Mouse (Mus musculus) heart, postnatal 0 days (tissue): ENCODE measurements around the gene Slc25a12. TPM values are rescaled to one million over a fixed set of nuclear protein-coding genes. Genes with fewer than 3 reads are reported as not detected.

Source experiments
- ATAC-seq: fragments of 200-750 bp; cut with Nextera tagmentation; 2 replicates; pipeline ENCODE4 v1.8.0; 2017; ENCODE audit warnings: low read depth, moderate number of reproducible peaks, moderate library complexity; ENCODE audit not compliant: insufficient read depth
- DNase-seq: peaks from one replicate; pipeline ENCODE4 v3.0.0-alpha.2; 2016; ENCODE audit warnings: low spot score
- H3K27ac ChIP-seq: fragments of 300-500 bp; sonication (generic); 2 replicates; pipeline ENCODE4 v1.5.1; 2014; ENCODE audit warnings: low read depth, mild to moderate bottlenecking
- H3K27me3 ChIP-seq: fragments of 300-500 bp; sonication (generic); 2 replicates; pipeline ENCODE4 v1.6.1; 2014; ENCODE audit warnings: low read length, mixed read lengths; ENCODE audit not compliant: control insufficient read depth, insufficient read depth
- H3K36me3 ChIP-seq: fragments of 300-500 bp; sonication (generic); replicated peaks from 2 replicates; pipeline ENCODE4 v1.6.1; 2014; ENCODE audit warnings: low read length, mixed read lengths; ENCODE audit not compliant: control insufficient read depth, insufficient read depth
- H3K4me1 ChIP-seq: fragments of 300-500 bp; sonication (generic); 2 replicates; pipeline ENCODE4 v1.6.1; 2014; ENCODE audit warnings: antibody characterized with exemption; ENCODE audit not compliant: control insufficient read depth, insufficient read depth
- H3K4me2 ChIP-seq: fragments of 300-500 bp; sonication (generic); 2 replicates; pipeline ENCODE4 v1.6.1; 2014; ENCODE audit warnings: low read depth, mild to moderate bottlenecking, low read length, moderate library complexity
- H3K4me3 ChIP-seq: fragments of 300-500 bp; sonication (generic); 2 replicates; pipeline ENCODE4 v1.5.1; 2014; ENCODE audit warnings: low read depth, low read length
- H3K9ac ChIP-seq: fragments of 300-500 bp; sonication (generic); replicated peaks from 2 replicates; pipeline ENCODE4 v1.6.1; 2014; ENCODE audit warnings: low read depth, low read length, mixed read lengths
- H3K9me3 ChIP-seq: fragments of 300-500 bp; sonication (generic); replicated peaks from 2 replicates; pipeline ENCODE4 v1.6.1; 2016; ENCODE audit warnings: low read length; ENCODE audit not compliant: control insufficient read depth
- CTCF ChIP-seq: IDR thresholded peaks from 2 replicates; pipeline ENCODE4 v1.5.1; 2016; ENCODE audit warnings: antibody characterized with exemption, control low read depth, low read depth
- EP300 ChIP-seq: IDR thresholded peaks from 2 replicates; pipeline ENCODE4 v1.6.1; 2016; ENCODE audit warnings: antibody characterized with exemption, low read depth
- WGBS: fragments of 180-500 bp; shearing (Covaris S2); extraction: QIAGEN DNeasy Blood & Tissue Kit; methylation state at CpG from one replicate; pipeline ENCODE4 v1.1.7; 2014; 5-methylcytosine and 5-hydroxymethylcytosine counted together
- polyA plus RNA-seq: library from polyadenylated mRNA; unstranded; fragments of >200 nt; fragmentation: Nextera tagmentation; extraction: Ambion mirVana; gene quantifications from 2 replicates; pipeline ENCODE4 v1.2.1, GENCODE M21; 2015
- total RNA-seq: library from RNA; depleted of rRNA; stranded (reverse); fragments of >200 nt; gene quantifications from 2 replicates; pipeline ENCODE4 v1.2.3, GENCODE M21; 2014; ENCODE audit warnings: low replicate concordance

Slc25a12 gene
- total and polyA plus RNA-seq, 2 experiments from 2014 or later = 155 to 159 TPM

- DNase-seq (no peak), ATAC-seq (no peak)
- H3K4me2 ChIP-seq = no peak overlapping the region
- no peaks in the 10 kb centered on the region for H3K27me3 ChIP-seq
- no peaks in the 10 kb centered on the region for H3K9me3 ChIP-seq
- TF ChIP-seq CTCF (no peak), EP300 (no peak)
- H3K27ac ChIP-seq = no peak overlapping the region
- no peak overlapping the region for H3K4me3 ChIP-seq
- H3K36me3 ChIP-seq = no peaks in the 10 kb centered on the region
- H3K4me1 ChIP-seq = peaks cover 9% of the 10 kb centered on the region; the same call in 1 of the 2 replicates
- WGBS = 66% methylated on average over 5 of the region's 5 CpGs
- no peak overlapping the region for H3K9ac ChIP-seq
These were observed 4.2 kb upstream of the Slc25a12 start for GRCm38 (mm10) chr2:71371790-71372189.

GRCm38 (mm10) chr2:71368086-71368485 lies 537 bp upstream of the Slc25a12 start:
- H3K27ac ChIP-seq = peak overlapping the region; percentile 98
- H3K36me3 ChIP-seq = no peaks in the 10 kb centered on the region
- WGBS = 30% methylated on average over 8 of the region's 8 CpGs
- H3K4me3 ChIP-seq = peak overlapping the region; percentile 97
- peak overlapping the region; percentile 83 for H3K4me2 ChIP-seq
- DNase-seq (no peak), ATAC-seq (no peak)
- TF ChIP-seq CTCF (no peak), EP300 (no peak)
- H3K27me3 ChIP-seq = no peaks in the 10 kb centered on the region
- H3K9me3 ChIP-seq = no peaks in the 10 kb centered on the region
- peaks cover 25% of the 10 kb centered on the region for H3K4me1 ChIP-seq
- H3K9ac ChIP-seq = peak overlapping the region; percentile 50; the same call in 1 of the 2 replicates

- 2% methylated on average over 9 of the region's 9 CpGs for WGBS
- no peak for ATAC-seq
- peak; percentile 30 for DNase-seq
- H3K27me3 ChIP-seq = no peaks in the 10 kb centered on the region
- H3K9ac ChIP-seq = peak overlapping the region; percentile 91
- H3K27ac ChIP-seq = peak overlapping the region; percentile 98
- TF ChIP-seq CTCF (no peak), EP300 (no peak)
- peaks cover 3% of the 10 kb centered on the region for H3K36me3 ChIP-seq
- peaks cover 25% of the 10 kb centered on the region for H3K4me1 ChIP-seq
- peak overlapping the region; percentile 97 for H3K4me3 ChIP-seq
- no peaks in the 10 kb centered on the region for H3K9me3 ChIP-seq
- H3K4me2 ChIP-seq = peak overlapping the region; percentile 83
These were observed 878 bp downstream of the Slc25a12 start for GRCm38 (mm10) chr2:71366618-71367124.

GRCm38 (mm10) chr2:71360192-71360591 lies 7.4 kb downstream of the Slc25a12 start:
- no peak overlapping the region for H3K4me2 ChIP-seq
- H3K36me3 ChIP-seq = peaks cover 15% of the 10 kb centered on the region
- H3K27ac ChIP-seq = no peak overlapping the region
- peaks cover 18% of the 10 kb centered on the region for H3K4me1 ChIP-seq
- H3K9me3 ChIP-seq = no peaks in the 10 kb centered on the region
- DNase-seq (no peak), ATAC-seq (no peak)
- no peaks in the 10 kb centered on the region for H3K27me3 ChIP-seq
- TF ChIP-seq EP300 (no peak), CTCF (no peak)
- 96% methylated on average over 1 of the region's 1 CpGs for WGBS
- H3K9ac ChIP-seq = no peak overlapping the region
- no peak overlapping the region for H3K4me3 ChIP-seq

- no peak overlapping the region for H3K9ac ChIP-seq
- H3K4me3 ChIP-seq = no peak overlapping the region
- no peak overlapping the region for H3K4me2 ChIP-seq
- H3K27ac ChIP-seq = no peak overlapping the region
- H3K36me3 ChIP-seq = peaks cover 15% of the 10 kb centered on the region
- no peaks in the 10 kb centered on the region for H3K9me3 ChIP-seq
- 91% methylated on average over 5 of the region's 5 CpGs for WGBS
- no peak for DNase-seq
- TF ChIP-seq CTCF (no peak), EP300 (no peak)
- peaks cover 12% of the 10 kb centered on the region for H3K4me1 ChIP-seq
- ATAC-seq = no peak
- H3K27me3 ChIP-seq = no peaks in the 10 kb centered on the region
These were observed 9.2 kb downstream of the Slc25a12 start for GRCm38 (mm10) chr2:71358347-71358746.

GRCm38 (mm10) chr2:71354055-71354425 lies 13.5 kb downstream of the Slc25a12 start:
- no peaks in the 10 kb centered on the region for H3K27me3 ChIP-seq
- no peak overlapping the region for H3K4me3 ChIP-seq
- no peak for TF ChIP-seq CTCF
- TF ChIP-seq EP300 = 0 out of 2 replicates have a peak, but pooled peaks have one; percentile 8
- no peaks in the 10 kb centered on the region for H3K9me3 ChIP-seq
- no peak overlapping the region for H3K4me2 ChIP-seq
- WGBS = 24% methylated on average over 5 of the region's 5 CpGs
- ATAC-seq (peak; percentile 81), DNase-seq (peak; percentile 28)
- peak overlapping the region; percentile 82 for H3K27ac ChIP-seq
- H3K36me3 ChIP-seq = peaks cover 8% of the 10 kb centered on the region; the same call in 1 of the 2 replicates
- peaks cover 20% of the 10 kb centered on the region for H3K4me1 ChIP-seq
- no peak overlapping the region; the same call in 1 of the 2 replicates for H3K9ac ChIP-seq
